Mouse (Mus musculus) heart, adult 9 months (tissue): ENCODE data around the gene Stmn3.

Experiments
- DNase-seq, 2 experiments: peaks; one replicate each; pipeline ENCODE4 v3.0.0; 2022; ENCODE audit warnings: low spot score in 2 of 2

The Stmn3 gene

GRCm38 (mm10) chr2:181314080-181314810, at the start of gene Stmn3:
Stmn3 (minus strand) TSS chr2:181314500.
- no peak for DNase-seq

GRCm38 (mm10) chr2:181363946-181364345, 49.6 kb upstream of the Stmn3 start:
- no peak for DNase-seq

GRCm38 (mm10) chr2:181356780-181357179, 42.5 kb upstream of the Stmn3 start:
- DNase-seq = no peak

- DNase-seq = peak; percentile 19 to 30
Measured at GRCm38 (mm10) chr2:181342766-181343165, 28.5 kb upstream of the Stmn3 start.

GRCm38 (mm10) chr2:181340426-181340825, 26.1 kb upstream of the Stmn3 start:
- no peak for DNase-seq

GRCm38 (mm10) chr2:181334023-181334422, 19.7 kb upstream of the Stmn3 start:
- peak; percentile 34 to 71 for DNase-seq

- DNase-seq = no peak
Measured at GRCm38 (mm10) chr2:181332542-181332941, 18.2 kb upstream of the Stmn3 start.

GRCm38 (mm10) chr2:181326098-181326497, 11.8 kb upstream of the Stmn3 start:
- DNase-seq = no peak

- no peak for DNase-seq
Measured at GRCm38 (mm10) chr2:181322136-181322535, 7.8 kb upstream of the Stmn3 start.

- no peak for DNase-seq
Measured at GRCm38 (mm10) chr2:181320103-181320499, 5.8 kb upstream of the Stmn3 start.

GRCm38 (mm10) chr2:181319248-181320102, 5.2 kb upstream of the Stmn3 start, which contains the start of gene Rtel1:
Rtel1 (plus strand) TSS chr2:181319739.
- DNase-seq = peak; percentile 72 to 78

- no peak for DNase-seq
Measured at GRCm38 (mm10) chr2:181313344-181314079, 788 bp downstream of the Stmn3 start.

GRCm38 (mm10) chr2:181313006-181313343, 1.3 kb downstream of the Stmn3 start:
- DNase-seq = no peak

GRCm38 (mm10) chr2:181312435-181312834, 1.9 kb downstream of the Stmn3 start:
- no peak for DNase-seq

GRCm38 (mm10) chr2:181307144-181307804, 7.0 kb downstream of the Stmn3 start:
- DNase-seq = no peak

GRCm38 (mm10) chr2:181304944-181305343, 9.4 kb downstream of the Stmn3 start:
- DNase-seq = no peak

GRCm38 (mm10) chr2:181302041-181302440, 12.3 kb downstream of the Stmn3 start:
- no peak for DNase-seq

GRCm38 (mm10) chr2:181290937-181291336, 23.4 kb downstream of the Stmn3 start:
- DNase-seq = no peak

- no peak for DNase-seq
Measured at GRCm38 (mm10) chr2:181288691-181289090, 25.6 kb downstream of the Stmn3 start.

- DNase-seq = peak; percentile 95 to 96
Measured at GRCm38 (mm10) chr2:181287958-181288350, 26.3 kb downstream of the Stmn3 start, which contains the start of gene Gmeb2. Gmeb2 (minus strand) TSS chr2:181288035.

GRCm38 (mm10) chr2:181287338-181287957, 26.9 kb downstream of the Stmn3 start:
- peak in 1 of 2 experiments; percentile 83 for DNase-seq
